Mouse (Mus musculus): Measurements from ENCODE around the gene Vars.
"Not testable (repeated sequence)": the region's sequence is repeated elsewhere in the genome, so short reads cannot be mapped to it uniquely, and the experiment has no call there.

Vars gene

DNA sequence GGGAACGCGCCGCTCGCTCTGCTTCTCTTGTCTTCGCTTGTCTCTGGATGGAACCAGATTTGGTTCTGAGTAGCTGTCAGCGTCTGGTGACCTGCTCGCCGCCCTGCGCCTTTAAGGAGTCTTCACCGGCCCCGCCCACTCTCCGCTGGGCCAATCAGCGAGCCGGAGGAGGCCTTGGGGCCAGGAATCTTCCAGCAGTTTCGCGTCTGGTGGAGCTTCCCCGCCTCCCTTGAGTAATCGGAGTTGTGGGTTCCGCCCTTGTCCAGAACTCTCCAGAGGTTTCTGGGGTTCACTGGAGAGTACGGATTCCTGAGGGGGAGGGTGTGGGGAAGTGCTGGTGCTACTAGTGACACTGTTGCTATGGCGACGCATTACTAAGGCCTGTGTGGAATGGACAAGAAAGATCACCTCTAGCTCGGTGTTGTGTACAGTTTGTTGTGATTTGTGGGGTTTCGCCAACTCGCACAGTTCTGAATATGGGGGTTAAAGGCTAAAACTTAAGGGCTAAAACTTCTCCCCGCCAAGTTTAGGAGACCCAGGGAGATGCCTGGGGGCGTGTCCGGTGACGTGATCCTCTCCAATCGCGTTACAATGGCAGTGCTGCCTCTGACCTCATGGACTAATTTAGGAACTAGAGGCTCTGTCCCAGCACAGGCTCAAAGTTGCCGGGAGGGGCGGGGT is 28.6 kb upstream of the Vars start, which contains the start of the genes Hspa1a and Hspa1l:
TSS of gene Hspa1a (minus strand) at position 88 of the 681 bp plus-strand sequence.
TSS of gene Hspa1l (plus strand) at position 635 of the 681 bp plus-strand sequence.
- in situ Hi-C loops (cut with MboI): not testable (repeated sequence)

DNA sequence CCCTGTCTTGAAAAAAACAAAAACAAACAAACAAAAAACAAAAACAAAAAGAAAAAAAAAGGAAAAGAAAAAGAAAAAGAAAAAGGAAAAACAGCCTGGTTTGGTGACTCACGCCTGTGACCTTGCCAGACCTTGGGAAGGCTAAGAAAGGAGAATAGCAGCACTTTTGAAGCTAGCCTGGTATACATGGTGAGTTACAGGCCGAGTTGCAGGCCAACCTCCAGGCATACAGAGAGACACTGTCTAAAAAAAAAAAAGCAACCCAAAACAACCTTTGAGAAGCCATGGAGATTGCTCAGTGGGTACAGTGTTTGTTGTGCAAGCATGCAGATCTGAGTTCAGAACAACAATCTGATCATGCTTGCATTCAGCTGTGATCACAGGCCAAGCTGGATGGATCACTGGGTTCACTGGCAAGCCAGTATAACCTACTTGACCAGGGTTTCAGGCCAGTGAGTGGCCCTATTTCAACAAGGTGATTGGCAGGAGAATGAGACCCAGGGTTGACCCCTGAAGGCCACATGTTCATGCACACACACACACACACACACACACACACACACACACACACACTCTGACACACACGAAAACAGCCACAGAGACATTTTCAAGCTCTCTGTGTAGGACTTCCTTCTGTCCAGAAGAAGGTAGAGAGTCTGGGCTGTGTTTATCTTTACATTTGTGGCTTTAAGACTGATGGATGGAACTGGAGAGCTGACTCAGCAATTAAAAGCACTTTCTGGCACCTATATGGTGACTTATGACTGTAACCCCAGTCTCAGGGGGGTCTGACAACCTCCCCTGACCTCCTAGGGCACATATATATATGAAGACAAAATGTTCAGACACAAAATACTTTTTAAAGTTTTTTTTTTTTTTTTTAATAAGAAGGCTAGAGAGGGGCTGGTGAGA is 24.9 kb upstream of the Vars start:
- in situ Hi-C loops (cut with MboI): no loop called here

DNA sequence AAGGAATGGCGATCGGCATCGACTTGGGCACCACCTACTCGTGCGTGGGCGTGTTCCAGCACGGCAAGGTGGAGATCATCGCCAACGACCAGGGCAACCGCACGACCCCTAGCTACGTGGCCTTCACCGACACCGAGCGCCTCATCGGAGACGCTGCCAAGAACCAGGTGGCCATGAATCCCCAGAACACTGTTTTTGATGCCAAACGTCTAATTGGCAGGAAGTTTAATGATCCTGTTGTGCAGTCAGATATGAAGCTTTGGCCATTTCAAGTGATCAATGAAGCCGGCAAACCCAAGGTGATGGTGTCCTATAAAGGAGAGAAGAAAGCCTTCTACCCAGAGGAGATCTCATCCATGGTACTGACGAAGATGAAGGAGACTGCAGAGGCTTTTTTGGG is 23.8 kb upstream of the Vars start:
- in situ Hi-C loops (cut with MboI): no loop called here

DNA sequence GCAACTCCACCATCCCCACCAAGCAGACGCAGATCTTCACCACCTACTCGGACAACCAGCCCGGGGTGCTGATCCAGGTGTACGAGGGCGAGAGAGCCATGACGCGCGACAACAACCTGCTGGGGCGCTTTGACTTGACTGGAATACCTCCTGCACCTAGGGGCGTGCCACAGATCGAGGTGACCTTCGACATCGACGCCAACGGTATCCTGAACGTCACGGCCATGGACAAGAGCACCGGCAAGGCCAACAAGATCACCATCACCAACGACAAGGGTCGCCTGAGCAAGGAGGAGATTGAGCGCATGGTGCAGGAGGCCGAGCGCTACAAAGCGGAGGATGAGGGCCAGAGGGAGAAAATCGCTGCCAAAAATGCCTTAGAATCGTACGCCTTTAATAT is 22.5 kb upstream of the Vars start:
- in situ Hi-C loops (cut with MboI): no loop called here

DNA sequence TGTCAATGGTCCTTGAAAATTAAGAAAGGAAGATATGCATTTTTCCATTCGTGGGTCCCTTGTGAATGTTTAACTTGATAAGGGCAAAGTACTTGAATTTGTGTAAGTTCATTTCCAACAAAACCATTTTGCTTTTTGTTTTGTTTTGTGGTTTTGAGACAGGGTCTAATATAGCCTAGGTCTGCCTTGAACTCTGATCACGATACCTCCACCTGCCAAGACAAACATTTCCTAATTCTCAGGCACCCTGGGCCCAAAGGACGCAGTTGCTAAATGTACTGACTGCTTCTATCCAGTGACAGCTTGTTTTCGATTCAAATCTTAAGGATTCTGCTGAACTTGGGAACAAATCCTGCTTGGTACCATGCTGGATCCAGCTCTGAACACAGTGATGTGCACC is 21.2 kb upstream of the Vars start:
- in situ Hi-C loops (cut with MboI): no loop called here

DNA sequence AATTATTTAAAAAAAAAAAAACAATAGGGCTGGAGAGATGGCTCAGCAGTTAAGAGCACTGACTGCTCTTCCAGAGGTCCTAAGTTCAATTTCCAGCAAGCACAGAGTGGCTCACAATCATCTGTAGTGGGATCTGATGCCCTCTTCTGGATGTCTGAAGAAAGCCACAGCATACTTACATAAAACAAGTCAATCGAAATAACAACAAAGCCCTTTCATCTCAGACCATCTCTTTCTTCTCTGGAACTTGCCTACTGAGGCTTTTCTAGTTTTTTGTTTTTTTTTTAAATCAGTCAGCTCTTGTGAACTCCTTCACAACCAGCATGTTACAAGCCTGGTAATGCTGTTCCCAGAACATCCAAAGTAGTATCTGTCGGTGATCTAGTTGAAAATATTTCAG is 20.1 kb upstream of the Vars start:
- in situ Hi-C loops (cut with MboI): no loop called here

DNA sequence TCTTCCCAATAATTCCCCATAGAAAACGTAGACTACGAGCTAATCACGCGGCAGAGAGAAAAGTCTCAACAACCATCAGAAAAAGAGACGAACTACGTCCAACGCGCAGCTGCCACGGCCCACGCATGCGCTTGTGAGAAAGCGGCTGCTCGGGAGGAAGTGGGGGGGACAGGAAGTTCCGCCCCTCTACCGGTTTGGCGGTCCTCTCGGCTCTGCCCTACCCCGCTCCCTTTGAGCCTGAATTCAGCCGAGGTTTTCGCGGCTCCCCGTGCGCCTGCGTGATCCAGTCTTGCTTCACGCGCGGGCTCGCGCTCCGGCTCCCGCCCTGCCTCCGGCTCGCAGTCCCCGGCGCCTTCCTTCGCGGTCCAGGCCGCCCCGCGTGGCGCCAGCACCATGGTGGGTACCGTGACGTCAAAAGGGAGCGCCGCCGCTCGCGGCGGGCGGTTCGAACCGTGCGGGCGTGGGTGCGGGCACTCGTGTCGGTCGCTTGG is 19.1 kb upstream of the Vars start, which contains the start of gene Lsm2:
TSS of gene Lsm2 (plus strand) at position 173 of the 491 bp plus-strand sequence.
- in situ Hi-C loops (cut with MboI): no loop called here

DNA sequence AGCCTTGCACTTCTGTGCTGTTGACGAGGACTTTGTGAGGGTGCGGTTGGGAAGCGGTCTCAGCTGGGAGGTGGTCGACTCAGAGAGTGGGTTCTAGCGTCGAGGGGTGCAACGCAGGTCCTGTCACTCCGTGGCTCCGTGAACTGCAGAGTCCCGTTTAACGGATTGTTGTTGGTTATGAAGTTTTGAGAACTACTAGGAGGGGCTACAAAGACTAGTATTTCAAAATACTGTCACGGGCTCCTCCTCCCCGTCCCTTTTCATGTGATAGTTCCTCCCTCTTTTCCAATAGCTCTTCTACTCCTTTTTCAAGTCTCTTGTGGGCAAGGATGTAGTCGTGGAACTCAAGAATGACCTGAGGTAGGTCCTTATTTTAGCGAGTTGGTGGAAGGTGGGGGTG is 18.5 kb upstream of the Vars start:
- in situ Hi-C loops (cut with MboI): no loop called here

DNA sequence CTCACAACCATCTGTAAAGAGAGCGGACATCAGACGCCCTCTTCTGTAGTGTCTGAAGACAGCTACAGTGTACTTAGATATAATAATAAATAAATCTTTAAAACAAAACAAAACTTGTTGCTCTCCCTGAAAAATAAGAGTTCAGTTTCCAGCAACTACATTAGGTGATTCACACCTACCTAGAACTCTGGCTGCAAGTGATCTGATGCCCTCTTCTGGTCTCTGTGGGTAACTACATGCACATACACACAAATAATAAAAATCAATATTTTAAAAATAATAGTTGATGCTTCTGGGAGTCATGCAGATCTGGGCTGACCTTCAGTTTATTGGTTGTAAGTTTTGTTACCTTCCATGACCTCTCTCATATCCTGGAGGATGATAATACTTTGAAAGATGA is 16.6 kb upstream of the Vars start:
- in situ Hi-C loops (cut with MboI): no loop called here

DNA sequence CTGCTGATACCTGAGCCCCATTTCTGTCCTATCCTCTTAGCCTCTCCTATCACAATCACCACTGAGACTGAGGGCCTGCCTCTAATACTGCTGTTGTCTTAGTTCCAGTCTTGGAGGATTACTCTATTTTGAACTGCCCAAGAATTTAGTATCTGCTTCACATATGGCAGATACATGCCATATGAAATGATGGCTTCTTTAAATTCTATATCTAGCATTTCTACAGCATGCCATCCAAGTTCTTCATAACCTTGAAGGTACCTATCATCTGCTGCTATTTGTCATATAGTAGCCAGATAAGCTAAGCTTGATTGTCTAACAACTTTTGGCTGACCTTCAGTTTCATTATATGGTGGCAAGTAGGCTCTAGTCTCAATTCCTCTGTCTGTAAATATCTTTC is 6.0 kb upstream of the Vars start:
- in situ Hi-C loops (cut with MboI): no loop called here

DNA sequence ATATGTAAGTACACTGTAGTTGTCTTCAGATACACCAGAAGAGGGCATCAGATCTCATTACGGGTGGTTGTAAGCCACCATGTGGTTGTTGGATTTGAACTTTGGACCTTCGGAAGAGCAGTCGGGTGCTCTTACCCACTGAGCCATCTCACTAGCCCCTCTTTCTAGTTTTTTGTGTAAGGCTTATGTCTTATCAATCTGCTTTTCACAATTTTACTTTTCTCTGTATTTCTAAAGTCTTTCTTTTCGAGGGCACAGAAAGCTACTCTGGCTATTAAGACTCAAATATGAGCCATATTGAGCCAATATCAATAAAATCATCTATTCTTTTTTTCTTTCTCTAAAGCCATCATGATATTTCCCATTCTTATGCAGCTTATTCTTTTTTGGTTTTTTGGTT is 5.6 kb upstream of the Vars start:
- in situ Hi-C loops (cut with MboI): not testable (repeated sequence)

DNA sequence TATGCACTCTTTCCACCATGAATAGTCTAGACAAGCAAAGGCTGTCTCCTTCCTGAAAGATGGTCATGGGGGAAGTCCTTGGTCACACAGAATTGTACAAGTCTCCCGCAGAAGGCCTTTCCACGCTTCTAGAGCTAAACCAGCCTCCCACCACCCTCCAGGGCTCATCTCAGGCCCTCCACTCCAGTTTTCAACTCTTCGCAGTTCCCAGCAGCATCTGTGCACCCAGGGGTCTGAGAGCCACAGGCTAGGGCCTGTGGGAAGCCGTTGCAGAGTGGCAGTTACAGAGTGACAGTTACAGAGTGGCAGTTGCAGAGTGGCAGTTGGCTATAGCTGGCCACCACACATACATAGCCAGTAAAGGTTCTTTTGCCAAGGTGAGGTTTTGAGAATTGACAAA is 4.9 kb upstream of the Vars start:
- in situ Hi-C loops (cut with MboI): not testable (repeated sequence)

DNA sequence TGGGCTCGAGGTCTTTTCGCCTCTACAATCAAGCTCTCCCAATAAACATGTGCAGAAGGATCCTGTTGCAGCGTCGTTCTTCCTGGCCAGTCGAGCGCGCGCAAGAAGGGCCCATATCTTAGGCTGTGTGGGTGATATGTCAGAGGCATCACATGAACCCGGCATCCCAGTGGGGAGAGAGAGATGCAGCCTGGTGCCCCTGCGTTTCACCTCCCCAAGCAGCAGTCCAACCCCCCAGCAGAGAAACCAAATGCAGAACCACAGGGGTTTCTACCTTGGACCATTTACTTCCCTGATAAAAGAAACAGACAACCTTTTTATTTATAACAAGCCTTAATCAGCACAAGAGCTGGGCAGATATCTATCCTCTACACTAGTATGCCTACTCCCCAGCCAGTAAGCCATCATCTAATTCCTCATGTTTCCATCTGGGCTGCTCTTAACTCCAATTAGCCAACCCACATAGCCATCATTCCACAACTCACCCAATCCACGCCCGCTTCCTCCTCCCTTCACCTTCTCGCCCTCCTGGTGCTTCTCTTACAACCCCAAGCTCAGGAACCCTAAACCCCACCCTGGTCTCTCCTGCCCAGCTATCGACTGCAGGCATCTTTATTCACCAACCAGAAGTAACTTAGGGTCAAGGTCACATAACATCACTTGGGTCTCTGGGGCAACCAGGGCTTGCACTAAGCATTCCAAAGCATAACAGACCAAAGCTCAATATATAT is 4.2 kb upstream of the Vars start:
- in situ Hi-C loops (cut with MboI): no loop called here

DNA sequence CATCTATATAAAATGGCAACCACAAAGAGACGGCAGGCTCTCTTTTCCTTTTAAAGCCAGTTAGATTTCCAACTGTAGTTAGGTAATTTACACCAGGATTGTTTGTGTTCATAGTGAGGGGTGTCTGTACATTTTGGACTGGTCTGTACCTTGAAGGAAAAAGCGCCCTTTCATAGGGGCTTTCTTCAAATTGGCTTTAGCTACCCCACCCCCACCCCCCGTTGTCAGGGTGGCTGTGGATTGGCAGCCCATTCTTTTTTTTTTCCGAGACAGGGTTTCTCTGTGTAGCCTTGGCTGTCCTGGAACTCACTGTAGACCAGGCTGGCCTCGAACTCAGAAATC is 3.7 kb upstream of the Vars start:
- in situ Hi-C loops (cut with MboI): no loop called here

DNA sequence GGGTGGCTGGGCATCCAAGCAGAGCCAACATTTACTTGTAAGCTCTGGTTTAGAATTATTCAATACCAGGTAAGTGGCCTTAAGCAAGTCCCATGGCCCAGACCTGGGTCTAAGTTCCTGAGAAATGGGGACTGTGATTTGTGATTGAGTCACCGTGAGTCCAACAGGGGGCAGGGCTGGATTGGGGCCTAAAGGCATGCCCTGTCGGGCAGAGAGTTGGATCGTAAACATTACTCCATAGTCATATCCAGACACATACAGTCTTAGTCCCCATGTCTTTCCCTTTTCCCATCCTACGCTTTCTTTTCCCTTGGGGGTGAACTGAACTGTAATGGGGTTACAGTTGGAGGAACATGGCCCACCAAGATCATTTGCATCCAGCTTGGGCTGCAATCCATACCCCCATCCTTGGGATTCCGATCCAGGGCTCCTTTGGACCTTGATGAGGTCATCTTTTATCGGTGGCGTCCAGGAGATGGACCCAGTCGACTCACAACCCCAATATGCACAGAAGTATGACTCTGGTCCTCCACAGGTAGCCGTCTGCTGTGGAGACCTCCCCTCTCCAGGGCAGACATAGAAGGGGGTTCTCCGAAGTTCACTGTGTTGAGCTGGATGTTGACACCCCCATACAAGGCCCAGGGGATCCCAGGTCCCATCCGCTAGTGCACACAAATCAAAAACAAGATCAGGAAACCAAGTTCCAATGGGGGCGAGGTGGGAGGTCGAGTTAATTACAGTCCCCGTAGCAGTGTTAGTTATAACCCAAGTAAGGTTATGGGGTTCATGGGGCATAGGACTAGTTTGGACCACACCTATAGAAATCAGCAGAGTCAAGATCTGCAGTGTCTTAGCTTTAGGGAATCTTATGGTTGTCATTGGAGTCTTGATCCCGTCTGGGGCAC is 2.0 kb upstream of the Vars start:
- in situ Hi-C loops (cut with MboI): no loop called here

DNA sequence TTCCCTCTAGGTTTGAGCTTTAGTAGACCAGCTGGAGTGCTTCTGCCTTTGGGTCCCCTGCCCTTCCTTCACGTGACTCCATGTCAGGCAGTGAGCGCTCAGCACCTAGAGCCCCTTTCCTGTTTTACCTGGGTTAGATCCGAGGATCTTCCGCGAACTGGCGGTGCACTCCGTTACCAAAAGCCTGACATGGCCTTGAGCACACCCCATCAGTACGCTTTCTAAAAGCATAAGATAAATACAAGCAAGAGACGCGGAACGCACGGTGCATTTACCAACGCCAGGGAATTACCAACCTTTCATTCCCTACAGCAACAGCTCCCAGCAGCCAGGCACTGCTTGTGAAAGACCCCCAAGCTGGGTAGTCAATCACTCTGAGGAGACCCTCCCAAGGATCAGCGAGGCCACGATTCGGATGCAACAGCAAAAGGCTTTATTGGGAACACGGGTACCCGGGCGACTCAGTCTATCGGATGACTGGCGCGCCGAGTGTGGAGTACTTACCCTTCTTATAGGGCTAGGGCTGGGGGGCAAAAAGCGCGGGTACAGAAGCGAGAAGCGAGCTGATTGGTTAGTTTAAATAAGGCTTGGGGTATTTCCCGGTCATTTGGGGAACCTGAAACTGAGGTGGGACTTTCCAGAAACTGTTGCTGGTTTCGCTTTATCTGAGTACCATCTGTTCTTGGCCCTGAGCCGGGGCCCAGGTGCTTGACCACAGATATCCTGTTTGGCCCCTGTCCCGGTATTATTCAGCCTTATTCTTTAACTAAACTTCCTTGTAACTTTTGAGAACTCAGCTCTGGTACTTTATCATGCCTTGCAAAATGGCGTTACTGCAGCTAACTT is 693 bp upstream of the Vars start:
- in situ Hi-C loops (cut with MboI): loop anchor here (10.0 kb wide), 1 partner anchor 55 kb away; the partner anchor contains the start of gene Ddah2

DNA sequence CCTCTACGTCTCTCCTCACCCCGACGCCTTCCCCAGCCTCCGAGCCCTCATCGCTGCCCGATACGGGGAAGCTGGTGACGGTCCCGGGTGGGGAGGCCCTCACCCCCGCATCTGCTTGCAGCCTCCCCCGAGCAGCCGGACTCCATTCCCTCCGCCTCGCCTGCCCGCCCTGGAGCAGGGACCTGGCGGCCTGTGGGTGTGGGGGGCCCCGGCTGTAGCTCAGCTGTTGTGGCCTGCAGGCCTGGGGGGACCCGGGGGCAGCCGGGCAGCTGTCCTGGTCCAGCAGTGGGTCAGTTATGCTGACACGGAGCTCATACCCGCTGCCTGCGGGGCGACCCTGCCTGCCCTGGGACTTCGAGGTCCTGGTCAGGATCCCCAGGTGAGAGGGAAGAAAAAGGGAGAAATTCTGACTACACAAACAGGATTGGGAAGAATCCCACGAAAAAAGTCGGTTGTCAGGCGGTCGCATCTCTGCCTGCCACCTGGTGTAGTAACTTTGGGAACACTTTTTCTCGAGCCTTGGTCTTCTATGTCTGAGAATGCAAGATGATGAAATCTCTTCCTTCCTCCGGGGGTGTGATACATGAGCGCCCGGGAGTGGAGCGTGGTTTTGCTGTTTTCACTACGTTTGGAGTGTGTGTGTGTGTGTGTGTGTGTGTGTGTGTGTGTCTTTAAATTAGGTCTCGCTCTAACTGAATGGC is 815 bp downstream of the Vars start:
- in situ Hi-C loops (cut with MboI): loop anchor here (10.0 kb wide), 1 partner anchor 53 kb away; the partner anchor contains the start of gene Ddah2

DNA sequence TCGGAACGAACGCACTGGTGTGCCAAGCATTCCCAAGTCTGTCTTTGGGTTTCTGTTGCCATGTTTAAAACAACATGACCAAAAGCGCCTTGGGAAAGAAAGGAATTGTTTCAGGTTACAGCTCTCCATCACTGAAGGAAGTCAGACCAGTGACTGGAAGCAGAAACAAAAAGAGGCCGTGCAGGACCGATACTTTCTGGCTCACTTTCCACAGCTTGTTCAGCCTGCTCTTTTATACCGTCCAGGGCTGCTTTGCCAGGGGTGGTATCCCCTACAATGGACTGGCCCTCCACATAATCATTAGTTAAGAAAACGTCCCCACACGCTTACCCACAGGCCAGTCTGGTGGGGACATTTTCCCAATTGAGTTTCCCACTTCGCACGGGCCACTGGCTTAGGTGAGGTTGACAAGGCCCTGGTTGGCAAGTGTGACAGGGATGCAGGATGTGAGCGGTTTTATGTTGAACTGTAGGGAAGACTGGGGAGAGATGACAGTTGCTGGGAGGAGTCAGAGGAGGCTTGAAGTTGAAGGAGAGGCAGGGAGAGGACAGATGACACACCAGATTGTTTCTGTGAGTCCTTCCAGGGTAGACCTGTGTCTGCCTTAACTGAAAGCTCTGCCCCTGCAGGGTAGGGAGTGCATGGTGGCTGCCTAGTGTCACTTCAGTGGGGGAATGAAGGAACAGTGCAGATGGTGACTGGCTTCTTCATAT is 1.5 kb downstream of the Vars start:
- in situ Hi-C loops (cut with MboI): loop anchor here (10.0 kb wide), 1 partner anchor 52 kb away; the partner anchor contains the start of gene Ddah2

All from mature B cell (primary cell).